Mouse (Mus musculus): ENCODE measurements around the gene Ttll7. TPM values are rescaled to one million over a fixed set of nuclear protein-coding genes. Genes with fewer than 3 reads are reported as not detected.

The Ttll7 gene
- polyA plus RNA-seq (2015; fragmentation: Nextera tagmentation; extraction: Ambion mirVana), result 1.6 and 1.9 TPM in 2 replicates

DNA sequence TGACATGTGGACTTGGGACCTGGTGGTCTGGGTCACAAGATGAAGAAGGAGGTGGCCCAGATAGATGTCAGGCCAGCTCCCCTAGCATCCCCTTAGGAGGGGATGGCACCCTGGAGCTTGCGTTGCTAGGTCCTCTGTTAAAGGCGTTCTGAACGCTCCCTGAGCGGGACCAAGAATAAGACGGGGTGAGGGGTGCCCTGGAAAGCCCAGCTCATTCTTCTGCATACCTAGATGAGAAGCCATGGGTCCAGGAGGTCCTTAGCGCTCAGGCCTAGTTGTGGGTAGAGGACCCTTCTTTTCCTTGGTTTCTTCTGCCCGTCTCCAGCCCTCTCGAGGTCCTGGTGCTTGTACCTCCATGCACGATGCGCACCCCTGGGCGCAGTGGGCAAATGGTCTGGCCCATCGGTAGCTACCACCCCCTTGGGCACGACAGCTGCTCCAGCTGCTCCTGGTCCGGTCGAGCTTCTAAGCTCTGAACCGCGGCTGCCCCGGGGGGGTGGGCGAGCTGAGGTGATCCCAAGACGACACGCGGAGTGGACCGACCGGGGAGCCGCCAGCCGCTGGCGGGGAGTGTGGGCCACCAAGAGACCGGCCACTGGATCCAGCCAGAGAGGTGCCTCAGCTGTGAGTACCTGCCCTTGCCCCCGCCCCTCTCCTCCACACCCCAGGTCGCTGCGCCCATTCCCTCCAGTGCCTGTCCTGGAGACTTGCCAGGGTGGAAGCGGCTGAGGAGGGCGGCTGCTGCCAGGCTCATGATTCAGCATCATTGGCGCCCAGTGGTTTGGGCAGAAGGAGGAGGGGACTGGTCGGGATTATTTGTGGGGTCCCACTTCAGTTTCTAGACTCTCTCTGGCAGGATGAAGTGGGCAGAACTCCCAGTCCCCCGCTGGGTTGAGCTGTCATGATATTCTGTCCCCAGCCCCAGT is at the start of gene Ttll7:
Gene Ttll7 (plus strand): TSS at position 402 of the 926 bp plus-strand sequence.
- Histone ChIP-seq H3K27me3 (replicated peaks; ENCODE audit: control insufficient read depth, insufficient read depth, low read length) (no peaks in the 10 kb centered on the region), H3K4me2 (ENCODE audit: low read depth, low read length) (peak within 1 kb of the TSS; percentile 72), H3K27ac (ENCODE audit: low read length) (no peak within 1 kb of the TSS), H3K4me1 (ENCODE audit: control insufficient read depth, insufficient read depth, low read length) (peaks cover 5% of the 10 kb centered on the region; the same call in 1 of the 2 replicates), H3K4me3 (ENCODE audit: low read length) (peak within 1 kb of the TSS; percentile 66), H3K9me3 (ENCODE audit: control insufficient read depth, low read length) (no peaks in the 10 kb centered on the region), H3K9ac (ENCODE audit: low read depth, low read length) (peak within 1 kb of the TSS; percentile 65), H3K36me3 (ENCODE audit: control insufficient read depth, insufficient read depth, low read length) (no peaks in the 10 kb centered on the region)
- peak; percentile 100 for ATAC-seq
- 2% methylated on average over 36 of the region's 36 CpGs for WGBS

DNA sequence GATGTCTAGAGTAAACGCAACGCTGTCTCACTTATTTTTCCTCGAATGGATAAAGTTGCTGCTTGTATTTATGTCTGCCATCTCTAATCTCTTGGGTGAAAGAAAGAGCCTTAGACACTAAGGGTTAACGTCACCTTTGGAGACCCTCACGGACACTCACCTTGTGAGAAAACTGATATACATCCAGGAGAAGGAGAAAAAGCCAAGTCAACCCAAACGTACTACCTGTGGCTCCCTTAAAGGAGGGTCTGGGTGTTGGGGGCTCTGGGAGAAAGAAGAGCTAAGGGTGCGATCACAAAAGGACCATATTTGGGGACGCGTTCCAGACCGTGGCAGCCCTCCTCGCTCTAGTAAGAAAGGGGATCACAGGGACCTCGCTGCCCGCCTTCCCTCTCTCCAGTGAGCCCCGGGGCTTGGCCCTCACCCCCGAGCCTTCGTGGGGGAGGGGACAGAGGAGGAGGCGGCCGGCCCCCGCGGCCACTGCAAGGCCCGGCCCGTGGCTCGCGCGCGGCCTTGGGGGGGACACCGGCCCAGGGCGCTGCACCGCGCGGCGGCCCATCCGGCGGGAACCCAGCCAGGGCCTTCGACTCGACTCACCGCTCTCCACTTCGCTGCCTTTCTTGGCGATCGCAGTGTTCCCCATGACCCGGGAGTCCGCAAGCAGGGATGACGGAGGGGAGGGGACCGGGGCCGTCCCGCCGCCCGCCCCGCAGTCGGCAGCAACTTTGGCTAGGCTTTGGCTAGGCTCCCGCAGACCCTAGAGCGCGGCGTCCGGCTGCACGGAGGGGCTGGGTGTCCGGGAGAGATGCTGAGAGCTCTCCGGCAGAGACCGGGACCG is 39.9 kb upstream of the Ttll7 start:
- Histone ChIP-seq H3K36me3 (ENCODE audit: control insufficient read depth, insufficient read depth, low read length) (no peaks in the 10 kb centered on the region), H3K9ac (ENCODE audit: low read depth, low read length) (peak overlapping the region; percentile 93), H3K9me3 (ENCODE audit: control insufficient read depth, low read length) (no peaks in the 10 kb centered on the region), H3K27ac (ENCODE audit: low read length) (peak overlapping the region; percentile 70), H3K4me3 (ENCODE audit: low read length) (peak overlapping the region; percentile 98), H3K27me3 (replicated peaks; ENCODE audit: control insufficient read depth, insufficient read depth, low read length) (no peaks in the 10 kb centered on the region), H3K4me2 (ENCODE audit: low read depth, low read length) (peak overlapping the region; percentile 82), H3K4me1 (ENCODE audit: control insufficient read depth, insufficient read depth, low read length) (no peaks in the 10 kb centered on the region)
- ATAC-seq, result peak; percentile 81
- WGBS, result under 1% methylated on average over 54 of the region's 60 CpGs

- H3K4me2 ChIP-seq (ENCODE audit: low read depth, low read length), result peak within 1 kb of the TSS; percentile 82
- under 1% methylated on average over 57 of the region's 60 CpGs for WGBS
These were observed 39.2 kb upstream of the Ttll7 start, which contains the start of gene Prkacb for GRCm38 (mm10) chr3:146812901-146813393. TSS of gene Prkacb (minus strand) at chr3:146812990.

GRCm38 (mm10) chr3:146813624-146814023 is 38.5 kb upstream of the Ttll7 start:
- H3K27me3 ChIP-seq (replicated peaks; ENCODE audit: control insufficient read depth, insufficient read depth, low read length), result no peaks in the 10 kb centered on the region
- H3K9me3 ChIP-seq (ENCODE audit: control insufficient read depth, low read length), result no peaks in the 10 kb centered on the region
- peak overlapping the region; percentile 93 for H3K9ac ChIP-seq (ENCODE audit: low read depth, low read length)
- H3K36me3 ChIP-seq (ENCODE audit: control insufficient read depth, insufficient read depth, low read length), result no peaks in the 10 kb centered on the region
- no peaks in the 10 kb centered on the region for H3K4me1 ChIP-seq (ENCODE audit: control insufficient read depth, insufficient read depth, low read length)
- H3K4me3 ChIP-seq (ENCODE audit: low read length), result peak overlapping the region; percentile 98
- H3K27ac ChIP-seq (ENCODE audit: low read length), result no peak overlapping the region
- no peak for ATAC-seq
- WGBS, result 53% methylated on average over 7 of the region's 7 CpGs
- peak overlapping the region; percentile 82 for H3K4me2 ChIP-seq (ENCODE audit: low read depth, low read length)

More at GRCm38 (mm10) chr3:146812901-146813393, 39.2 kb upstream of the Ttll7 start, which contains the start of gene Prkacb:
- no peaks in the 10 kb centered on the region for H3K36me3 ChIP-seq (ENCODE audit: control insufficient read depth, insufficient read depth, low read length)
- H3K27ac ChIP-seq (ENCODE audit: low read length), result peak within 1 kb of the TSS; percentile 88
- no peaks in the 10 kb centered on the region for H3K27me3 ChIP-seq (replicated peaks; ENCODE audit: control insufficient read depth, insufficient read depth, low read length)
- H3K9me3 ChIP-seq (ENCODE audit: control insufficient read depth, low read length), result no peaks in the 10 kb centered on the region
- H3K4me3 ChIP-seq (ENCODE audit: low read length), result peak within 1 kb of the TSS; percentile 98
- no peaks in the 10 kb centered on the region for H3K4me1 ChIP-seq (ENCODE audit: control insufficient read depth, insufficient read depth, low read length)
- ATAC-seq, result peak; percentile 97
- peak within 1 kb of the TSS; percentile 93 for H3K9ac ChIP-seq (ENCODE audit: low read depth, low read length)

DNA sequence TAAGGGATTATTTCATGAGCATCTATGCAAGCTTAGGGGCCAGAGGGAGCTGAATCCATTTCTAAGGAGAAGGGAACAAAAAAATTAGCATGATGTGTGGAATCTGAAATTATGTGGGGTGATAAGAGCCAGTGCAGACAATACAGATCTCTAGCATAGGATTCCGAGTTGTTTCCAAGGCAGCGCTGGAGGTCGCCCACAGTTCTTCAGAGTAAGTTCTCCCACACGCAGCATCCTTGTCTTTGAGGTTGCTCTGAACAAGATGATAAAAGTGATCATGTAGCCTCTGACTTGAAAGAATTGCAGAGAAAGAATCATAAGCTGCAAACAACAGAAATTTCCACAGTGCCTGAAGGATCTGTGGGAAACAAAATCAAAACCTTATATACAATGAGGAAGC is 31.4 kb upstream of the Ttll7 start:
- Histone ChIP-seq H3K4me1 (ENCODE audit: control insufficient read depth, insufficient read depth, low read length) (no peaks in the 10 kb centered on the region), H3K9ac (ENCODE audit: low read depth, low read length) (no peak overlapping the region), H3K27ac (ENCODE audit: low read length) (no peak overlapping the region), H3K36me3 (ENCODE audit: control insufficient read depth, insufficient read depth, low read length) (no peaks in the 10 kb centered on the region), H3K4me3 (ENCODE audit: low read length) (no peak overlapping the region), H3K9me3 (ENCODE audit: control insufficient read depth, low read length) (no peaks in the 10 kb centered on the region), H3K4me2 (ENCODE audit: low read depth, low read length) (no peak overlapping the region), H3K27me3 (replicated peaks; ENCODE audit: control insufficient read depth, insufficient read depth, low read length) (no peaks in the 10 kb centered on the region; the same call in 1 of the 2 replicates)
- 86% methylated on average over 4 of the region's 4 CpGs for WGBS
- ATAC-seq, result no peak

DNA sequence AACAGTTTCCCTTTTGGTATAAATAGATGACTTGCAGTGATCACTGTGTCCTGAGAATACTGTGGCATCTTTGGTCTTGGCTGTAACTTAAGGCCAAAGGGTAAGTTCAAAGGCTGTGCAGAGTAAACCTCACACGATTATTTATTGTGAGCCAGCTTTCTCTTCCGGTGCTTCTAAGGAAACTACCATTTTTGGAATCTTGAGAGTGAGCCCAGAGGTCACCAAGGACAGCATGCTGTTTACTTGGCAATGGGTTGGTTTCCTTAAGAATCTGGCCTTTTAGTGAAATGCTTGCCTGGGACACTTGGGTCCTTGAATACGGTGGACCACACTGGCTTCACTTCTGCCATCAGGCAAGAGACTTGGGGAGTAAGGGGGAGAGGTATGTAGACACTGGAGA is 9.4 kb upstream of the Ttll7 start:
- H3K4me2 ChIP-seq (ENCODE audit: low read depth, low read length), result no peak overlapping the region
- 44% methylated on average over 3 of the region's 3 CpGs for WGBS

GRCm38 (mm10) chr3:146843470-146843869 is 8.7 kb upstream of the Ttll7 start:
- Histone ChIP-seq H3K27me3 (replicated peaks; ENCODE audit: control insufficient read depth, insufficient read depth, low read length) (no peaks in the 10 kb centered on the region), H3K27ac (ENCODE audit: low read length) (no peak overlapping the region), H3K36me3 (ENCODE audit: control insufficient read depth, insufficient read depth, low read length) (no peaks in the 10 kb centered on the region), H3K4me1 (ENCODE audit: control insufficient read depth, insufficient read depth, low read length) (no peaks in the 10 kb centered on the region), H3K4me2 (ENCODE audit: low read depth, low read length) (no peak overlapping the region), H3K4me3 (ENCODE audit: low read length) (no peak overlapping the region), H3K9ac (ENCODE audit: low read depth, low read length) (no peak overlapping the region), H3K9me3 (ENCODE audit: control insufficient read depth, low read length) (no peaks in the 10 kb centered on the region)
- ATAC-seq, result no peak
- 74% methylated on average over 6 of the region's 6 CpGs for whole genome bisulfite sequencing

More for the DNA sequence above, 9.4 kb upstream of the Ttll7 start:
- H3K9ac ChIP-seq (ENCODE audit: low read depth, low read length), result no peak overlapping the region
- no peak overlapping the region for H3K4me3 ChIP-seq (ENCODE audit: low read length)
- H3K27me3 ChIP-seq (replicated peaks; ENCODE audit: control insufficient read depth, insufficient read depth, low read length), result no peaks in the 10 kb centered on the region
- no peak overlapping the region for H3K27ac ChIP-seq (ENCODE audit: low read length)
- H3K36me3 ChIP-seq (ENCODE audit: control insufficient read depth, insufficient read depth, low read length), result no peaks in the 10 kb centered on the region
- no peaks in the 10 kb centered on the region for H3K9me3 ChIP-seq (ENCODE audit: control insufficient read depth, low read length)
- H3K4me1 ChIP-seq (ENCODE audit: control insufficient read depth, insufficient read depth, low read length), result no peaks in the 10 kb centered on the region
- no peak for ATAC-seq

- H3K27me3 ChIP-seq (replicated peaks; ENCODE audit: control insufficient read depth, insufficient read depth, low read length), result no peaks in the 10 kb centered on the region
- H3K27ac ChIP-seq (ENCODE audit: low read length), result no peak overlapping the region
- no peak overlapping the region for H3K4me3 ChIP-seq (ENCODE audit: low read length)
- no peaks in the 10 kb centered on the region for H3K36me3 ChIP-seq (ENCODE audit: control insufficient read depth, insufficient read depth, low read length)
- 86% methylated on average over 5 of the region's 5 CpGs for WGBS
- H3K4me2 ChIP-seq (ENCODE audit: low read depth, low read length), result no peak overlapping the region
- no peak for ATAC-seq
- H3K4me1 ChIP-seq (ENCODE audit: control insufficient read depth, insufficient read depth, low read length), result no peaks in the 10 kb centered on the region
- no peaks in the 10 kb centered on the region for H3K9me3 ChIP-seq (ENCODE audit: control insufficient read depth, low read length)
- no peak overlapping the region for H3K9ac ChIP-seq (ENCODE audit: low read depth, low read length)
These were observed 5.9 kb upstream of the Ttll7 start for GRCm38 (mm10) chr3:146846237-146846636.

GRCm38 (mm10) chr3:146848112-146848511 is 4.1 kb upstream of the Ttll7 start:
- 84% methylated on average over 8 of the region's 8 CpGs for WGBS

More at GRCm38 (mm10) chr3:146848112-146848511, 4.1 kb upstream of the Ttll7 start:
- Histone ChIP-seq H3K27ac (ENCODE audit: low read length) (no peak overlapping the region), H3K4me3 (ENCODE audit: low read length) (no peak overlapping the region), H3K36me3 (ENCODE audit: control insufficient read depth, insufficient read depth, low read length) (no peaks in the 10 kb centered on the region), H3K9me3 (ENCODE audit: control insufficient read depth, low read length) (no peaks in the 10 kb centered on the region), H3K9ac (ENCODE audit: low read depth, low read length) (no peak overlapping the region), H3K27me3 (replicated peaks; ENCODE audit: control insufficient read depth, insufficient read depth, low read length) (no peaks in the 10 kb centered on the region), H3K4me2 (ENCODE audit: low read depth, low read length) (no peak overlapping the region), H3K4me1 (ENCODE audit: control insufficient read depth, insufficient read depth, low read length) (peaks cover 5% of the 10 kb centered on the region; the same call in 1 of the 2 replicates)
- no peak for ATAC-seq
